Mouse (Mus musculus): Measurements from ENCODE around the gene Gm37419.

DNA sequence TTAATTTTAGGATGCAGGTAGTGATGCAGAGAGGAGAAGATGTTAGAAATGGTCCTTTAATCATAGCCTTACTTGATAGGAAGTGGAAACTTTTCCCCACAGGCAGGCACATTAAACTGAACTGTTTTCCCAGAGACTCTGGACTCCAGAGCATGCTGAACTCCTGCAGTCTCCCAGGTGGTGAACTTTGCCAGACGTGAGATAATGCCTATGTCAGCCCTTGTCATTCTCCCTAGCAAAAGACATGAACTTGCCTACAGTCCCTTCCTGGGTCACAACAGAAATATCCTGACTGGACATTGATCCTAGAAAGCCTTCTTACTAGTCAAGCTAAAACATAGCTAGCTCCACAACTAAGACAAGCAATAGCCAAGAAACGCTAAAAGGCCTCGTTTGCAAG, 23.0 kb downstream of the Gm37419 start:
- no peak for TF ChIP-seq CTCF (IDR thresholded peaks at IDR 0.05; ENCODE audit: extremely low read depth, insufficient read depth, low read length)
- no peak for TF ChIP-seq POLR2A (IDR thresholded peaks at IDR 0.05; ENCODE audit: extremely low read depth, insufficient read depth, low read length)

Data from cortical plate, adult 2 months (tissue).